Mouse (Mus musculus): ENCODE measurements at regions not wholly inside any gene's neighbourhood (a gene's known extent, or its start where the extent isn't known, plus 50 kb on each side); places are given as distances from the start of the nearest gene placed in this dataset.

GRCm38 (mm10) chr17:47189770-47190169 is 178.9 kb upstream of the Mrps10 start:
- no peak for DNase-seq
- intact Hi-C loops (cut with DNase I): no loop called here

GRCm38 (mm10) chr17:47184148-47184547 is 173.8 kb upstream of the Ubr2 start:
- DNase-seq: peak; percentile 29 to 37
- intact Hi-C loops (cut with DNase I): no loop called here

GRCm38 (mm10) chr17:47182118-47182517 is 171.8 kb upstream of the Ubr2 start:
- intact Hi-C loops (cut with DNase I): no loop called here
- peak; percentile 49 to 52 for DNase-seq

GRCm38 (mm10) chr17:47179410-47179809 is 169.1 kb upstream of the Ubr2 start:
- intact Hi-C loops (cut with DNase I): loop anchor here (2.0 kb wide), 1 partner anchor 39 kb away; no protein-coding TSS in a partner anchor
- DNase-seq: no peak

GRCm38 (mm10) chr17:47178705-47179104 is 168.3 kb upstream of the Ubr2 start:
- intact Hi-C loops (cut with DNase I): loop anchor here (2.0 kb wide), 1 partner anchor 38 kb away; no protein-coding TSS in a partner anchor
- no peak for DNase-seq

- DNase-seq: no peak
- intact Hi-C loops (cut with DNase I): loop anchor here (2.0 kb wide), 1 partner anchor 37 kb away; no protein-coding TSS in a partner anchor
Measured at GRCm38 (mm10) chr17:47177671-47178246, 167.4 kb upstream of the Ubr2 start.

- intact Hi-C loops (cut with DNase I): no loop called here
- DNase-seq: no peak
Measured at GRCm38 (mm10) chr17:47176328-47176727, 166.0 kb upstream of the Ubr2 start.

GRCm38 (mm10) chr17:47174748-47175215 is 164.4 kb upstream of the Ubr2 start:
- DNase-seq: peak; percentile 82 to 84
- intact Hi-C loops (cut with DNase I): no loop called here

- intact Hi-C loops (cut with DNase I): no loop called here
- no peak for DNase-seq
Measured at GRCm38 (mm10) chr17:47171801-47172200, 161.4 kb upstream of the Ubr2 start.

GRCm38 (mm10) chr17:47170978-47171593 is 160.7 kb upstream of the Ubr2 start:
- DNase-seq: no peak
- intact Hi-C loops (cut with DNase I): no loop called here

- intact Hi-C loops (cut with DNase I): no loop called here
- peak; percentile 60 for DNase-seq
Measured at GRCm38 (mm10) chr17:47168105-47168504, 157.7 kb upstream of the Ubr2 start.

GRCm38 (mm10) chr17:47163677-47164340 is 153.5 kb upstream of the Ubr2 start:
- DNase-seq: no peak
- intact Hi-C loops (cut with DNase I): no loop called here

- DNase-seq: no peak
Measured at GRCm38 (mm10) chr17:47162459-47162858, 152.1 kb upstream of the Ubr2 start.

GRCm38 (mm10) chr17:47156237-47156636 is 145.9 kb upstream of the Ubr2 start:
- intact Hi-C loops (cut with DNase I): no loop called here
- DNase-seq: peak; percentile 26 to 43

More at GRCm38 (mm10) chr17:47162459-47162858, 152.1 kb upstream of the Ubr2 start:
- intact Hi-C loops (cut with DNase I): no loop called here

GRCm38 (mm10) chr17:47151557-47152278 is 141.4 kb upstream of the Ubr2 start:
- intact Hi-C loops (cut with DNase I): no loop called here
- DNase-seq: no peak

GRCm38 (mm10) chr17:47151193-47151556 is 140.8 kb upstream of the Ubr2 start:
- intact Hi-C loops (cut with DNase I): no loop called here

GRCm38 (mm10) chr17:47150636-47151035 is 140.3 kb upstream of the Ubr2 start:
- intact Hi-C loops (cut with DNase I): no loop called here
- no peak for DNase-seq

More at GRCm38 (mm10) chr17:47151193-47151556, 140.8 kb upstream of the Ubr2 start:
- no peak for DNase-seq

GRCm38 (mm10) chr17:47149662-47150061 is 139.3 kb upstream of the Ubr2 start:
- DNase-seq: no peak
- intact Hi-C loops (cut with DNase I): no loop called here

GRCm38 (mm10) chr17:47149158-47149557 is 138.8 kb upstream of the Ubr2 start:
- intact Hi-C loops (cut with DNase I): no loop called here
- DNase-seq: no peak

- intact Hi-C loops (cut with DNase I): no loop called here
- DNase-seq: no peak
Measured at GRCm38 (mm10) chr17:47146640-47147039, 136.3 kb upstream of the Ubr2 start.

- DNase-seq: no peak
- intact Hi-C loops (cut with DNase I): no loop called here
Measured at GRCm38 (mm10) chr17:47145590-47145989, 135.2 kb upstream of the Ubr2 start.
